Mouse (Mus musculus) testis, postnatal 14 days (tissue): ENCODE results near the gene Slc25a39.

ENCODE experiments used
- DNase-seq: peaks from one replicate; pipeline ENCODE4 v3.0.0; 2021; ENCODE audit warnings: low spot score

Slc25a39 gene

DNA sequence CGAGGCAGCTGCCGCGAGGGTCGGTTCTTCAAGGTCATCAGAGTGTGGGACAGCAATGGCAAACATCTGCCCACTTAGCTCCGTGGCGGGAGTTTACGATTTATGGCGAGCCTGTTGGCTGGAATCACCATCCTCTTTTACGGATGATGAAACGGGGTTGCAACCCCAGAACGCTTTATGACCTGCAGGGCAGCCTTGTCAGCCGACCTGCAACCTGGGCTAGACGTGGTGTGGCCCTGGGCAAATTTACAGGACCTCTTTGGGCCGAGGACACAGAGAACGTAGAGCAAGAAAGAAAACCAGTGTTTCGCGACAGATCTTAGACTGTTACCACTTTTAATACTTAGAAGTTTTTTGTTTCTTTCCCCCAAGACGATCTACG, at the start of gene Slc25a39:
Gene Slc25a39, minus strand, starts transcription at position 113 of the 382 bp plus-strand sequence.
- DNase-seq = no peak

- peak; percentile 81 for DNase-seq
Observed at GRCm38 (mm10) chr11:102455740-102456396, 48.1 kb upstream of the Slc25a39 start.

- DNase-seq = no peak
Observed at GRCm38 (mm10) chr11:102453131-102453530, 45.4 kb upstream of the Slc25a39 start.

GRCm38 (mm10) chr11:102449043-102450008, 41.6 kb upstream of the Slc25a39 start:
- no peak for DNase-seq

DNA sequence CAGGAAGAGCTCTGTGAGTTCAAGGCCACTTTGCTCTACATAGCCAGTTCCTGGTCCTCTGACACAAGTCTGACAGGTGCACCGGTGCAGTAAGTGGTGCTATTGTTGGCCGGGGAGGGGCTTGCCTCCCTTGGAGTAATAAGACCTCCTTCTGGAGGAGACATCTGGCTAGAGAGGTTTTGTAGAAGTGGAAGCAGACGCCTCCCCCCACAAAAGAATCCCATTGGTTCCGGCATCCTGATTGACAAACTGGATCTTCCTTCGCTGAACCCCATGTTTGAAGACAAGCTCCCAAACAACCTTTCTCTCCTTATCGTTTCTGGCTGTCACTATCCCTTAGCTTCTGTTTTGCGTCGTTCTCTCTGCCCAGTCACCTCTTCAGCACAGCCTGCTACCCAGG, 40.6 kb upstream of the Slc25a39 start:
- DNase-seq = no peak

DNA sequence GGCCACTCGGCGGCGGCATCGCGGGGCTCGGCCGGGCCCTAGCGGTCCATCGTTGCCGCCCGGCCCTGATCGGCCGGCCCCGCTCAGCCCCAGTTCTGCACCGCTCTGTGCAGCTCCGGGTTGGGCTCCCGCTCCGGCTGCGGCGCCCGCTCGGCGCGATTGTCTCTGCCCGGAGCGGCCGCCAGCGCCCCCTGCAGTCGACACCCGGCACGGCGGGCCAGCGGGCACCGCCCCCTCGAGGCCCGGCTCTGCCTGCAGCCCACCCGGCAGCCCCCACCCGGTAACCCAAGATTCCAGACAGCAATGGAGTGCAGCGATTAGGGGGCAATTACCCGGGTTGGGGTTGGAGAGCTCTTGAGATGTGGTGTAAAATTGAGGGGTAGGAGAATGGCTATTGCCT, 39.8 kb upstream of the Slc25a39 start, which contains the start of gene Fam171a2:
Gene Fam171a2, minus strand, starts transcription at position 186 of the 400 bp plus-strand sequence.
- peak; percentile 74 for DNase-seq

GRCm38 (mm10) chr11:102446581-102447461, 39.1 kb upstream of the Slc25a39 start:
- DNase-seq = no peak

DNA sequence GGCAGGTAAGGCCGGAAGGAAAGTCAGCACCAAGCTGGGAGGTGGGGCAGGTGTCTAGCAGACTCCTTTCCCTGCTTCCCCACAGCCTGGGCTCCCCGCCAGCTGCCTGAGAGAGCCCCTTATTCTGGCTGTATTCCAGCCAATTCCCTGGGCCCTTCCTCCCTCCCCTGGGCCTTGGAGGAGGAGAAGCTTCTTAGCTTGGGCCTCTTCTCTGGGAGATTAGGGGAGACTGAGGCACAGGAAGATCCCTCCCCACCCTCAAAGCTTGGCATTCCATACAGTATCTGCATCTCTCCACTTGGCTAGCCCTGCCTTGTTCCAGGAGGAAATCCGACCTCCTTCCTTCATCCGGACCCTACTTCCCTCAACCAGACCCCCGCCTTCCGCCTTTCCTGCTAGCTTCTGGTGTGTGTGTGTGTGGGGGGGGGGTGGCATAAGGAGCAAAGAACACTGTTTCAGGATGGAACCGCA, 38.2 kb upstream of the Slc25a39 start:
- DNase-seq = peak; percentile 48

- peak; percentile 54 for DNase-seq
Observed at GRCm38 (mm10) chr11:102445264-102445890, 37.6 kb upstream of the Slc25a39 start.

- DNase-seq = no peak
Observed at GRCm38 (mm10) chr11:102444781-102445180, 37.0 kb upstream of the Slc25a39 start.

DNA sequence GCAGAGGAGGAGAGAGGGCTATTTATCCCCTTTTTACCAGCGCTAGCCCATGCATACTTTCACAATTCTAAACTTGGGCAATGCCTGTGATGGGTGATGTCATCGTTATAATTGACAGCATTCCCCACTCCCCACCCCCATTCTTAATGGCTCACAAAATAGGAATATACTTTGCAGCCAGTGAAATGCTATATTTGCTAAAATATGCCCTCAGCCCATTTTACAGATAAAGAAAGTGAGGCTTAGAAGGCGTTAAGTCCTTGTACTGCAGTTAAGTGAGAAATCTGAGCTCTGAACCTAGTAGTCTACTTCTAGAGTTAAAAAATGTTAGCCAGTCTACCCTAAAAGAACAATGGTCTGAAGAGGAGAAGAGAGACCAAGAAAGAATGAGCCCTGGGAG, 36.6 kb upstream of the Slc25a39 start:
- DNase-seq = no peak

- DNase-seq = no peak
Observed at GRCm38 (mm10) chr11:102443740-102444139, 36.0 kb upstream of the Slc25a39 start.

- no peak for DNase-seq
Observed at GRCm38 (mm10) chr11:102442089-102442488, 34.3 kb upstream of the Slc25a39 start.

- DNase-seq = no peak
Observed at GRCm38 (mm10) chr11:102441434-102441833, 33.7 kb upstream of the Slc25a39 start.

DNA sequence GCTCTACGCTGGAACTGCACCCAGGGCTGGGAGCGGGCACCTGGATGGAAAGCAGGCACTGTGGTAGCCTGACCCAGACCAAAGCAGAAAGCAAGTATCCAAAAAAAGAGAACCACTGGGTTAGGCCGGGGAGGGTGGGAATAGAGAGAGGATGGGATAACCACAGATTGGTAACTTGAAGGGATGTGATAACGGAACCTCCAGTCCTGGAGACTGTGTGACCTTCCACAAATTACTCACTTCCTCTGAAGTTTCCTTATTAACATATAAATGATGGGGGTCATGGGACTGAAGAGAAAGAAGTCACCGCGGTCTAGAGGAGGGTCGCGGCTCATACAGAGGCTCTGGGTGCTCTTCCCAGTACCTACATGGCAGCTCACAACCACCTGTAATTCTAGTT, 32.5 kb upstream of the Slc25a39 start:
- DNase-seq = no peak

GRCm38 (mm10) chr11:102439093-102440082, 31.6 kb upstream of the Slc25a39 start:
- no peak for DNase-seq

DNA sequence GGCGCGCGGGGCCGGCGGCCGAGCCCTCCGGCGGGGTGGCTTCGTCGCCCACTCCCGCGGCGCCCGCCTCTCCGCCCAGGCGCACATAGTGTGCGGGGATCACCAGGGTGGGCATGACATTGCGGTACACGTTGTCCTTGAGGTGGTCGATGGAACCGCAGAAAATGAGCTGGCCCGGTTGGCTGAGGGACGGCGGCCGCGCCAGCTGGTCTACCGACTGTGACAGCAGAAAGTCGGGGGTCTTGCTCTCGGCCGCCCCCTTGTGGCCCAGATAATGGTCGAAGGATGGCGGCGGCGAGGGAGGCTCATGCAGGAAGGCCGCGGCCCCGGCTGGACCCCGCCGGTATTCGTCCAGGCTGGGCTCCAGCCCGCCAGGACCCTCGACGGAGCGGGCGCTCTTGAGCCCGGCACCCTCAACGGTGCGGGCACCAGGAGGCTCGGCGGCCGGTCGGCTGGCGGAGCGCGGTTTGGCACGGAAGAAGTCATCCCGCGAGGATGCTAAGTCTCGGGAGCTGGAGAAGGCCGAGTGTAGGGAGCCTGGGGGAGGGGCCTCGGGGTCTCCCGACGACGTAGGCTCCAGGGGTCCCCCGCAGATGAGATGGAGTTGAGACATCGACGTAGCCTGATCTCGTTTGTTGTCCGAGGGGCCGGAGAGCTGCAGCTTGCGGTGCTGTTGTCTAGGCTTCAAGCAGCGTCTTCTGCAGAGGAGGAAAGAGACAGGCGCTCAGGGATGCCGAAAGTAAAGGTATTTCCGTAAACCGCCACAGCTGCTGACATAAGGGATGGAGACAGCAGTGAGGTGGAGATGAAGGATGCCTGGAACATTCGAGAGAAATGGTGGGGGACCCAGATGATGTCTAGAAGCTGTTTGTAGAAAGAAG, 30.7 kb upstream of the Slc25a39 start:
- peak; percentile 80 for DNase-seq

DNA sequence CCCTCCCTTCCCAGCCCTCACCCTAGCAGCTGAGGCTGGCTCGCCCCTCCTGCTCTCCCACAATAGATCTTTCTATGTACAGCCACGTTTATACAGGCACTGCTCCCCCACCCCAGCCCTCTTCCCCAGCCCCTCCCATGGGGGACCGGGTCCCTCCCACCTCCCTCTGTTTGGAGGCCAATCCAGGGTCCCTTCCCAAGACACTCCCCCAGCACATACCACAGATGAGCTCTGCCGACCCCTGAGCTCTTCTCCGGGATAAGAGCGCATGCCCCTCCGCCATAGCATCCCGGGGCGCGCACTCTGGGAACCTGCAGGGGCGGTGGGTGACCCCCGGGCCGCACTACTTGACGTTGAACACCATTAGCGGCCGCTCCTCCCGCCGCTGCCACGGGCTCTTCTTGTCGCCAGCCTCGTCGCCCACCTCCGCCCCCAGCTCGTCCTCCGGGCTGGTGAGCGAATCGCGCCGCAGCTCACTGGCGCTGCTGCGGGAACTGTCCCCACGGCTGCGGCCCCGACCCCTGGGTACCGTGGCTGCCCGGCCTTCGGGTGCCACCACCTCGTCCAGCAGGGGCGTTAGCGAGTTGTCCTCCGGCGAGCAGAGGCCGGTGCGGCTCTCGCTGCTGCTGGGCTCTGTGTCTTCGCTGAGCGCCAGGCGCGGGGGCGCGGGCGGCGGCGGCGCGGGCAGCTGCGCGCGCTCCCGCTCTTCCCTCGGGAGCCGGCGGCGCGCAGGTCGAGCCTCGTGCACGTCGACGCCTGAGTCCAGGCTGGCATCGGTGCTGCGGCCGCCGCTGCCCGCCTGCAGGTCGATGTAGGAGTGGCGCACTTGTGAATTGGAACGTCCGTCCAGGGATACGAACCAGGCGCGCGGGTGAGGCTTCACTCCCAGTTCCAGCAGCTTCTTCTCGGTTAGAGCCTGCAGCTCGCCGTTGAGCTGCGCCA, 29.6 kb upstream of the Slc25a39 start:
- peak; percentile 58 for DNase-seq
